Mouse (Mus musculus) T-helper 17 cell (primary cell): ENCODE results near the gene Olfr576.

Experiments
- in situ Hi-C, 2 experiments: fragments of 300-600 bp; cut with MboI, MseI; formaldehyde crosslinking; loops; 1 replicate in 1 of 2; 2 replicates in 1 of 2; pipeline ENCODE4 v1.15.1; 2025; ENCODE audit warnings: high pct_unique_total_duplicates in 2 of 2

Gene Olfr576

DNA sequence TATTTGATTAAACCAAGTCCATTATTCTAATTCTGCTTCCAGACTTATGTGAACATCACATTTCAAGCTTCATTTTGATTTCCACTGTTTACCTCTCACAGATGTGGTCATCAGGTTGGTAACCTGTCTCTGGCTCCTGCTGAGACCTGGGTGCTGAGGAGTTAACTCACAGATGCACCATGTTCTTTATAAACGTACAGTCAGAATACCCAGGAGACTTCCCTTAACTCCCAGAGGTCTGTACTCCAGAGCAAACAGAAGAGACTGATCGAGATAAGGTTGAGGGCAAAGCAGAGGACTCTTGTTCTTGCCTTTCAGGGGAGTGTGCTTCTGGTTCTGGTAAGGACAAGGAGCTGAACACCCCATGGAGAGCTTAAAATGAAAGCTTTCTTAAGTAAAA is at the start of gene Olfr576:
Olfr576 (plus strand) TSS at position 301 of the 400 bp plus-strand sequence.
- in situ Hi-C loops: loop anchor here in 1 of 2 experiments (10.0 kb wide), 1 partner anchor 952 kb away; no protein-coding TSS in a partner anchor

DNA sequence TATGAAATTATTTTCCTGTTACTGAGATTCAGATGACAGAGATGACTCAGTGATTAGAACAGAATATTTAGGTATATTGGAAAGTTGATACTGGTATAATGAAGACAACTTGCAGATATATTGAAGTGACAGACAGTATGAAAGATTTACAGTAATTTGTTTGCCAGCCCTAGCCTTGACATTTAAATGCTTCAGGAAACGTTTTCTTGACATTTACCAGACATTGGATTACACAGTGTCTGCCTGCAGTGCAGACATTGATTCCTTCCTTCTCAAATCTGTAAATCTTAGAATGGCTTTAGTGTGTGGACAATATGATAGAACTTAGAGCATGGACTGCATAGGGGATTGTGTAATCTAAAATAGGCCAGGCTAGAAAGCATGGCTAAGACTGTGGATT is 47.2 kb upstream of the Olfr576 start:
- in situ Hi-C loops: loop anchor here in 1 of 2 experiments (5.0 kb wide), 1 partner anchor 403 kb away; no protein-coding TSS in a partner anchor

DNA sequence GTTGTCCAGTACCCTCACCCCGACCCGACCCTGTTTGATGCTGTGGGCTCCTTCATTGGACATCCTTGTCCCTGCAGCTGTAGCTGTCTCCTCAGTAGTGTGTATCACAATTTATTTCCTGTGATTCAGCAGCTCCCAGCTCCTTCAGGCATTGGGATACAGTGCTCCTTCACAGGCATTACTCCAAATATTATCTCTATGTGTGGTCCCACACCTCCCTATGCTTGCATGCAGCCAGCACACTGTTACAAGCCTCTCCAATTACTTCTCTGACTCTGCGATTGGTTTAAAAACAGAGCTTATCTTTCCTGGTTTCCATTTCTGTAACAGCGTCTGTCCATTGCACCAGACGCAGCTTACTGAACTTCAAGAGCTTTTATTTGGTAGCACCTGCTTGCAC is 46.1 kb upstream of the Olfr576 start:
- in situ Hi-C loops: loop anchor here in 1 of 2 experiments (5.0 kb wide), 1 partner anchor 404 kb away; no protein-coding TSS in a partner anchor

DNA sequence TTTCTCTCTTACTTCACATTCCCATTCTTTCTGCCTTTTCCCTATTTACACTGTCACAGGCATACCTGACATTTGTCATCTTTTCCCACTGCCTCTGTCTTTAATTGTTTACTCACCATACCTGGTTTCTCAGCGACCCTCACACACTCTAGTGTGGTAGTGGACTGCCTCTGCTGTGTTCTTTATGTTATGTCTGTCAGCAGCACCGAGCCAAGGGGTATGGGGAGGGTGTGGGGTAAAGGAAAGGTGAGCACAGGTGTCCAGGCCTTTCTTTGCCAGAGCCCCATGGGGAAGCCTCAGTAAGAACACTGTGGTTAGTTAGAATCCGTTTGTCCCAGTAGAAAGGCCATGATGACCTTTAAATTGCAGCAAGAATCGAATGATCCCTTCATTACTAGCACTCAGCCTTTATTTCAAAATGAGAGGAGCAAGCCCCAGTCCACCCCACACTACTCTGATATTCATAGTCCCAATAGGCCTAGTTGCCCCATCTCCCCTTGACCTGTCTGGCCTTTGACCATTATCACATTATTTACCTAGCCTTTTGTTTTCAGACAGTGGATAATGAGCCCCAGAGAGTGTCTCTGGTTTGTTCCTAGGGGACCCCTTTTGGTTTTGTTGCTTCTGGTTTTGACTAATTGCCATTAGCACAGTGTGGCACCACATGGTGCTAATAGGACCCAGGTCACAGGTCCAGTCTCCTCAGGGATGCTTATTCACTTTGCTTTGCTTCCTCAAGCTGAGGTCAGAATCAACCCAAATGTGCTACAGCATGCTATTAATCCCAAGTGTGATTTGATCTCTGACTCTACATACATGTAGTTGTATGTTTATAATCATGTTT is 45.2 kb upstream of the Olfr576 start, which contains the start of gene Olfr571:
Olfr571 (minus strand) TSS at position 505 of the 844 bp plus-strand sequence.
- in situ Hi-C loops: loop anchor here in 1 of 2 experiments (5.0 kb wide), 1 partner anchor 405 kb away; no protein-coding TSS in a partner anchor

DNA sequence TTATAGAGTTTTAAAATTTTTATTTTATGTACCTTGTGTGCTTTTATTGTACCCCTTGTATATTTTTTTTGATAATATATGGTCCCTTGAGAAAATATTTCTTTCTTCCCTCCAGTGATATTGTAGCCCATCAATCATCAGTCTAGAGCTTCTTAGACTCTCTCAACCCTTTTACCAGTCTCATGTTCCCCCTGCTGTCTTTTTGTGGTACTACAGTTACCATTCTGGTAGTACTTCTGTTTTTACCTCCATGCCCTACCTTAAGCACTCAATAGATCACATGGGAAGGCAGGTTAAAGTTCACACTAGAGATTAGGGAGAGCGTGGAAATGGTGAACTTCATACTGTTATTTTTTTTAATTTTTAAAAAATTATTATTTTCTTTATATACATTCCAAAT is 42.8 kb upstream of the Olfr576 start:
- in situ Hi-C loops: loop anchor here (5.0 to 10.0 kb wide), 4 partner anchors 215 to 412 kb away; partner anchors contain the start of genes Olfr556 (in 1 of the 2) and Olfr558 (in 1 of the 2)

DNA sequence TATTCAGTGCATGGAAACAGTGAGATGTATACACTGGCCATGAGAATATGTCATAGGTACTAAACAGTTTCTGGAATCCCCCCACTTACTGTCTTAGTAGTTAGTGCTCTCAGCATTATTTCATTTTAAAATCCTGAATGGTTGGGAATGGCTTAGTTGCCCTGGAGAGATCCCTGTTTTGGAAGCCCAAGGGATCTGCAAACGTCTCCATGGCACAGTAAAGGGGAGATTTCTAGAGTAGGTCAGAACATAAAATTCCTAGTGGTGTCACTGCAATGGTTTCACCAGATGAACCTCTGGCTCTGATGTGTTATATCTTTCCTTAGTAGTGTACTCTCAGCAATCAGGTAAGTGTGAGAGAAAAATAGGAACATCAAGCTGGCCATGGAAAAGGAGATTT is 38.4 kb upstream of the Olfr576 start, which contains the start of gene Olfr572:
Olfr572 (plus strand) TSS at position 301 of the 400 bp plus-strand sequence.
- in situ Hi-C loops: loop anchor here (5.0 to 10.0 kb wide), 3 partner anchors 219 to 417 kb away; partner anchors contain the start of genes Olfr556 (in 1 of the 2) and Olfr558 (in 1 of the 2)

DNA sequence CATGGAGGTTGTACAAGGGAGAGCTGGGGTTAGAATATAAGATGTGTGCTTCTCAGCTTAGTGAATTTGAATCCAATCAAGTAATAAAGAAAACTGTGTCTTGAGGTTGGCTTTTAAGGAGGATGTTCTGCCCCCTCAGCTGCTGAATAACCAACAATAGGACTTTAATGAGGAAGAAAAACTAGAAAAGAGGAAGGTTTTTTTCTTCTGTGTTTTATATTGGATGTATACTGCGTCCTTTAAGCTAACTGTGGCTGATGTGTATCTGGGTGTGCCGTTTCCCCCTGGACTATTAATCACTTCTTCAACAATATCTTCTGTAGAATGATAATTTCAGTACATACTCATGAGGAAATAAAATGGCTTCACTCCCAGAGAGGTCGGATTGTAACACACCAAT is 35.4 kb upstream of the Olfr576 start:
- in situ Hi-C loops: loop anchor here (10.0 kb wide), 2 partner anchors 222 to 262 kb away; partner anchors contain the start of genes Olfr556 (in 1 of the 2) and Olfr558 (in 1 of the 2)

DNA sequence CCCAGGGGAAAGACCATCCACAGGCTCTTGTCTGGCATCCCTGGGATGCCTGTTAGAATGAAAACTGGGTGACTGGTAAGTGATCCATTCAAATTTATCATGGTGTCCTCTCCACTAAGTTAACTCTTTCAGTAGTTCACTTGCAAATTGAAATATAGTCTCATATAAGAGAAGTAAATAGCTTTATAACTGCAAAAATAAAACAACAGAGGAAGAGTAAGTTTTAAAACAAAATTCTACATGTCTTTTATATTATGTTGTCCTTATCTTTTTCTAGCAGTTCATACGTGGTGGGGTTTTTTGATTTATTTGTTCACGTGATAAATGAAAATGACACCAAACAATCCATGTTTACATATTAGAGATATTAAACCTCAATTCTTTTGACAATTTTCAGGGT is 20.0 kb upstream of the Olfr576 start, which contains the start of gene Olfr573-ps1:
Olfr573-ps1 (minus strand) TSS at position 101 of the 400 bp plus-strand sequence.
- in situ Hi-C loops: no loop called here

DNA sequence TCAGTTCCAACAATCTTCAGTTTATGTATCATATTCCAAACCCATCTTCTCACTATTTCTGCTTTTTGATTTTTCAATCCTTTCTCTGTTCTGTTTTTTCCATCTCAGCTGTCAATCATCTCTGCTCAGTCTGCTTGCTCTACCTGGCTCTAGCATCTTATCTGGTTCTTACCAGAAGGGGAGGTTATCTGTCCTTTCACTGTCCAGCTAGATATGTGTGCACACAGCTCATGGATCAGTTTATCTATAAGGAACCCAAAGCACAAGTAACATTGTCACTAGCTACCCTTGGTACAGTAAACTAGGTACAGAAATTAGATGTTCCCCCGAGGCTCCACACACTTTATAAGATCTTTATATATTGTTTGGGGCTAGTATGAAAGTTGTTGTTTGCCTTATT is 19.0 kb upstream of the Olfr576 start:
- in situ Hi-C loops: no loop called here

DNA sequence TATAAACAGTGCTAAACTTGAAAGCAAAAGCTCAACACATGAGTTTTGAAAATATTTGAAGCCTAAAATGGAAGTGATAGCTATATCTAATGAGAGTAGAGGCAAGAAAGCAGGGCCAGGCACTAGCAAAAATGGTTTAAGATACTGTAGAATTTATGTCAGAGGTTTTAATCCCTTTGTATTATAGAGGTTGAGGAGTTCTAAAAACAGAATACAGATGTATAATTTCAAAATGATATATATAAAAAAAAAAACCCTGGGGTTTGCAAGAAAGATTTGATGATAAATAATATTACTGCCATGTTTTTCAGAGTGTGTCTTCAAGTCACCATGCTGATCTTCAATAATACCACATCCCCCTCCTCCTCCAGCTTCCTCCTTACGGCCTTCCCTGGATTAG is 14.3 kb upstream of the Olfr576 start, which contains the start of gene Olfr574:
Olfr574 (plus strand) TSS at position 301 of the 400 bp plus-strand sequence.
- in situ Hi-C loops: no loop called here

DNA sequence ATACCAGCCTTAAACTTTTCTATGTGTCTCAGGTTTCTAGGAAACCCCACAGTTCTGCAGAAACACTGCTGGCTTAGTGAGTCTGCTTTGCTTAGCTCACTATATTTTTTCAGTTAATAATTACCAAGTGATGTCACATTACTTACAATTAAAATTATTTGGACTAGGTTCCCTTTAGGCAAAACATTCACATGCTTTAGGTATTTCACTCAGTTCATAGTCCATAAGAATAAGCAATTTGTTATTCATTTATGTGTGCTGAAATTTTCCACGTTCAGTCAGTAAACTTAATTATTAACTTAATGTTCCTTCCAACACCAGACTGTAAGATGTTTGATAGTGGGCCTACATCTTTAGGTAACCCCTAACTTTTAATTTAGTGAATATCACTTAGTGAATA is 11.7 kb upstream of the Olfr576 start:
- in situ Hi-C loops: no loop called here

DNA sequence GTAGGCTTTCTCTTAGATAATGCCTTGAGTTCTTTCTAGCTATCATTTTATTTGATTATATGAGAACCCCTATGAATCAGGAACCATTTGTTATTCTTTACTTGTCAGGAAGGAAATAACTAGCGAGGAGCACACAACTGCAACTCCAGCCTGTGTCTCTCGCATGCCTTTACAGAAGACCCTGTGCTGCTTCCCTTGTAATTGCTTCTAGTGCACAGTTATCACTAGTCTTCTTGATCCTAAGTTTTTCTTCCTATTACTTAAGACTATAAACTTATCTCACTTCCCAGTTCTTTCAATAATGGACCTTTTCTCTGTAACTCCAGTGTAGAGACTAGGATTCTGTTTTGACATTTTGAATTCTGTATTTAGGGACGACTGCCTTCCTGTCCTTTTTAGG is 4.3 kb upstream of the Olfr576 start:
- in situ Hi-C loops: no loop called here

DNA sequence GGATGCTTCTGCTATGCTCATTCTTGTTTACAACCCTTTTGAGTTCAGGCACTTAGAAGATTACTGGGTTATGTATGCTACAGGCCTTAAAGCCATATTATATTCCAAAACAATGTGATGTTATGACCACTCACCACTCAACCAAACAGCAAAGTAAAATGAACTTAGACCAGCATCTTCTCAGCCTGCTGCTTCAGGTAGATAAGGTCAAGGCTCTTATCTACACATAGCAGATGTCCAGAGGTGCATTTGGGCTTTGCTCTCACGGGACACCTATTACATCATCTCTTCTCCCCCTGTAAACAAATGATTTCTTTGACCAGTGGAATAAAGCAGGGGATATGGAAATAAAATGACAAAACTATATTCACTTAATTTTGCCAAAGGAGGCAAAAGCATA is 3.9 kb upstream of the Olfr576 start, which contains the start of gene Olfr575:
Olfr575 (minus strand) TSS at position 183 of the 400 bp plus-strand sequence.
- in situ Hi-C loops: no loop called here

DNA sequence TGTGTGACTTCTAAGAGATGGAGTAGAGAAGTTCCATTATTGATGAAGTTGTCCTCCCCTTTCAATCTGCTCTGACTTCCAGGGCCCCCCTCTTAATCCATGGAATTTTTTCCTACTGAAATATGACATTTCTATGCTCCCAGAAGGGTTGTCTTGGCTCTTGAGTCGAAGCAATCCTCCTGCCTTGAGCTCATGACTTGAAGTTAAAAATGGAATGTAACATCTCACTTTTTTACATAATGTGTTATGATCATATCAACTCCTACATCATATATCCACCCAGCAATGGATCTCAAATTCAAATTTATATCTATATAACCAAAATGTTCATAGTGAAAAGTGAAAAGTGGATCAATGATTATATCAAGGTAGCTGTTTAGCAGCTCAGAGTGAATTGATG is 11.9 kb downstream of the Olfr576 start:
- in situ Hi-C loops: no loop called here

DNA sequence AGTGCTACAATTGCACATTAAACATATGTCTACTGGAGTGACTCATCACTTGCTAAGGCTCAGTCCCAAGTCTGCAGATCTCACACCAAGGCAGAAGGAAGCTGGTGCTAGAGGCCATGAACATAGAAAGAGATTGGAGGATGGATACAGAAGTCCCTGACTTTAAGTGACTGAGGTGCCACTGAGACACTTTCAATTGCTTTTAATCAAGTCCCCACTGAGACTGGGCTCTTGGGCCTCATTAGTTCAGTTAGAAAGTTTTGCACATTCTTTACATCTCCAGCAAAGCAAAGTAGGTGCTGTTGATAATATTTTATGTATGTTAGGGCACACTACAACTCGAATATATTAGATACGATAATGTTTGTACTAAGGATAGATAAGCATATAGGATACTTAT is 13.4 kb downstream of the Olfr576 start, which contains the start of gene Olfr577:
Olfr577 (minus strand) TSS at position 101 of the 400 bp plus-strand sequence.
- in situ Hi-C loops: no loop called here

DNA sequence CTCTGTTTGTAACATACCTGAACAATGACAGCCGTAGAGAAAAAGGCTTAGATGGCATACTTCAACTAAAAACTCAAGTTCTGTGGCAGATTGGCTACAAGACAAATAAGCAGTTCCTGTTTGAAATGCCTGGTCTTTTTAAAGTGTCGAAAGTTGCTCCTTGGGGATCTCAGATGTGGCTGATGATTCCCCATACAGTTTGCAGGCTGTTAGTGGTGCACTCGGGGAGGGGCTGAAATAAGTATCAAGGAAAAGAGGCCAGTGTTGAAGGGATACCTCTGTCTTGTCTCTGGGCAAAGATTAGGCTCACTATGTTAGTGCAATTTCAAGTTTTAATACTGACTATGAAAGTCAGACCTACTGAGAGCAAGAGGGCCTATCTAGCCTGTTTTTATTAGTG is 26.8 kb downstream of the Olfr576 start, which contains the start of gene Olfr578:
Olfr578 (minus strand) TSS at position 101 of the 400 bp plus-strand sequence.
- in situ Hi-C loops: no loop called here
